Mouse (Mus musculus): ENCODE measurements around the gene T2.
A peak's percentile ranks its signal among the peaks of the same experiment; 100 is the strongest.

Gene T2

GRCm38 (mm10) chr17:8420739-8421138 is 64.9 kb downstream of the T2 start:
- DNase-seq (ENCODE audit: low spot score), result no peak

- DNase-seq (ENCODE audit: low spot score), result no peak
Observed at GRCm38 (mm10) chr17:8421517-8421916, 65.7 kb downstream of the T2 start.

DNA sequence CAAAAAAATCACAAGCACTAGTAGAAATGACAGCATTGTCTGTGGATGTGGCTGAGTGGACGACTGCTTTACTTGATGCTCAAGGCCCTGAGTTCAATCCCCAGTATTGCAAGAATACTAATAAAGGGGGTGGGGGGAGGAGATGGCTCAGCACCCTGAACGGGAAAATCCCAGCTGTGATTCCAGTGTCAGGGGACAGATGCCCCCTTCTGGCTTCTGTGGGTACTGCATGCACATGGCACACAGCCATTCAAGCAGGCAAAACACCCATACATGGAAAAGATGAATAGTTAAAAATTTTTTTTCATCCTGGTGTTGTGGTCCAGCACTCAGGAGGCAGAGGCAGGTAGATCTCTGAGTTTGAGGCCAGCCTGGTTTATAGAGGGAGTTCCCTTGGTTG is 67.5 kb downstream of the T2 start:
- DNase-seq (ENCODE audit: low spot score), result no peak

- no peak for DNase-seq (ENCODE audit: low spot score)
Observed at GRCm38 (mm10) chr17:8429436-8429835, 73.6 kb downstream of the T2 start.

DNA sequence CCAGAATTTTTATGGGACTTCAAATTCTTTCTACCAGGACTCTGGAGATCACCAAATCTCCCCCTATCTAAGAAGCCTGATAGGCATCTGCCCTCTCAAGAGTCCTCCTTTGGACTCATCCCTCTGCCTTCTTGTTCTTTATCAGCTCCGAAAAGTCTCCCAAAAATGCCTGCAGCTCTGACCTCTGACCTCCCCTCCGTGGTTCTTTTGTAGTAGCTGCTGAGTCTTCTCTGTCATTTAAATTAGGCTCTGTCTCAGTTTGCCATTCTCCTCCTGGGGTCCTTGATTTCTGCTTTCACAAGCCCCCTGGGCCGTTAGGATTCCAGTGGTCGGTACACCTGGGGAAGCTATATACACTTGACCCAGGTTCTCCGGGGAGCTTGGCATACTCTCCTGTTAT is 74.1 kb downstream of the T2 start:
- DNase-seq (ENCODE audit: low spot score), result no peak

DNA sequence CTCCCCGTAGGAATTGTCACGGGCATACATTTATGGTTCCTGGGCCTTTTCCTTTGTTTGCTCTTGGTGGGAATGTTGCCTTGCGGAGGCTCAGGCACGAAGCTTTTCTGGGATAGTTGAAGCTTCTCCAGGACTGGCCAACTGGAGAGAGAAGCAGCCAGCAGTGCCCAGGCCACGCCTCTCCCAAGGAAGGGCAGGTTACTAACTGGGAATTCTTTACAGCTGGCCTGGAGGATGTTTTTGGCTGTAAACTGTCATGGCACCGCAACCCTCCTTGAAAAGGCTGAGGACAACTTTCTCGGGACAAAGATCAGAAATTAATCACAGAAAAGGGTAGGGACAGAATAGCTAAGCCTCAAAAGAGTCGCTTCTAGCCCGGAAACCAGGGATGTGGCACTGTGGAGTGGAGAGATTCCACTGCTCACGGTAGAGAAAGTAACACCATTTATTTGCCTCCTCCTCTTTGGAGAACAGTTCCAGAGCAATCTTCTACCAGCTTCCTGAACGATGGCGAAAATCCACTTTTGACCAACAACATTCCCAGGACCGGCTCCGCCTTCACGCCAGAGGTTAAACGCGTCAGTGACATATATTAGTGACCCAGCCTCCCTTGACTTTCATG is 76.5 kb downstream of the T2 start:
- DNase-seq (ENCODE audit: low spot score), result no peak

DNA sequence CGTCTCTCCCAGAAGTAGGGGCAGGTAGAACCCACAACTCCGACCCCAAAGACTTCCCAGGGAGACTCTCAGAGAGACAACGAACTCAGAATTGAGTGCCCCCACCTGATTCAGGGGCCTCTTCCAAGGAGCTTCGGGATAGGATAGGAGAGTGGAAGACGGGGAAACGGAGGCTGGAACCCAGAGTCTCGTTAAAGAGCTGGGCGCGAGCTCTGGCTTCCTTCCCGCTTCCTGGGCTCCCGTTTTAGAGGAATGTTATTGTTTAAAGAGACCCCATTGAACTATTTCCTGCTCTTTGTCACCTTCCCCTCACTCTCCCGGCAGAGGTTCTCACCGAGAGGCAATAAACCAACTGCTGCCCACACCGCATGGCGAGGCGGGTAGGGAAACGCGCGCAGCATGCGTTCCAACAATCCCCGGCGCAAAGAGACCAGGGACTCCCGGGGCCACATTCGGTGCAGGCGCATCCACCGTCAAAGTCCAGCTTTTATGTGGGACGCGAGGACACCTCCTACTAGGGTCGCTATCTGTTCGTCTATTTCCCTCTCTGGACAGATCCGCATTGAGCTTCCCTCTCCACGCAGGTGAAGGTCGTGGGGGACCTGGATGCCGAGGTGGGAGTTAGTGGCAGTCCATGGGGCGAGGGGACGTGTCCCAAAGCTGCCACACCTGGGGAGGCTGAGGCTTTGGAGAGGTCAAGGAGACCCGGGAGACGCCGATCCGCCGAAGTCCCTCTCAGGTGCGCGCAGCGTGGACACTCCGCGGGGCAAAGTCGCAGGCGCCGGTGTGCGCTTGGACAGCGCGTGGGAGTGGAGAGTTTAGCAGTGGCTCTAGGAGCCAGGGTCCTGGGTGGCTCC is 77.6 kb downstream of the T2 start:
- no peak for DNase-seq (ENCODE audit: low spot score)

DNA sequence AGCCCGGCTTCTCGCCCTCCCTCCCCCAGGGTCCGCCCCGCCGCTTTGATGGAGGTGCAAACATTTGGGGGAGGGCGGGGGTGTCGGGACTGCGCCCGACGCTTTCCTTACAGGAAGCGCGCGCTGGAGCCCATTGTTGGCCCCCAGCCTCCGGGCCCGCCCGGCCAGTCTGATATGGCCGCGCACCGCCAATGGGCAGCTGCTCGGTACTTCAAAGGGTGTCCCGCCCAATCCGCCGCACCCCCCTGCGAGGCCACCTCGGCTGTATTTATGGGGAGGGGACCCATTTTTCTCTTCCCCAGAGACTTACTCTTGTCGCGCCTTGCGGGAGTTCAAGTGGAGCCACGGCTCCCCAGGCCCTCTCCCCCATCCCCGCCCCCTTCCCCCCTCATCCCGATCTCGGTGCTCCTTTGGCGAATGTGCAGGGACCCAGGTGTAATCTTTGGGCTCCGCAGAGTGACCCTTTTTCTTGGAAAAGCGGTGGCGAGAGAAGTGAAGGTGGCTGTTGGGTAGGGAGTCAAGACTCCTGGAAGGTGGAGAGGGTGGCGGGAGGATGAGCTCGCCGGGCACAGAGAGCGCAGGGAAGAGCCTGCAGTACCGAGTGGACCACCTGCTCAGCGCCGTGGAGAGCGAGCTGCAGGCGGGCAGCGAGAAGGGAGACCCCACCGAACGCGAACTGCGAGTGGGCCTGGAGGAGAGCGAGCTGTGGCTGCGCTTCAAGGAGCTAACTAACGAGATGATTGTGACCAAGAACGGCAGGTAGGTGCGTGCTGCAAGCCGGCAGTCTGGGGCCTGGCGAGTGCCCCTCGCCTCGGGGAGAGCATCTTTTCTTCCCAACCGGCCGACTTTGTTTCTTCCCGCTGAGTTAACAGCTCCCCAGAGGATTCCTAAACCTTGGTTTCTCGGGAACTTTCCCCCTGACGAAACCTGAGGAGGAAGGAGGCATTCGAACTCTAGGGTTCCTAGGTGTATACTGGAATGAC is 78.5 kb downstream of the T2 start, which contains the start of gene T:
T (plus strand) TSS at position 446 of the 983 bp plus-strand sequence.
- no peak for DNase-seq (ENCODE audit: low spot score)

DNA sequence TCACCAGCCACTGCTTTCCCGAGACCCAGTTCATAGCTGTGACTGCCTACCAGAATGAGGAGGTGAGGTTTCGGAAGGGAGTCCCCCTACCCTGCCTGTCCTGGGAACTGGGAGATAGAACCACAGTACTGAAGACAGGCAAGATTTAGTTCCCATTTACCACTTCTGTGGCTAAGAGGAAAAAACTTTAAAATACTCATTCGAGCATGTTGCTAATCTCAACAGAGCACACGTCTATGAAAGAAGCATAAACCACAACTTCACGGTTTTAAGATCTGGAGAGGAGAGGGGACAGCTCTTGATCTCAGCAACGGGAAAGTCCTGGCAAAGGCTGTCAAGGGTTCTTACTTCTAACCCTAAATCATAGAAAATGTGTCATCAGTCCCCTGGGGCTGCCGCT is 80.4 kb downstream of the T2 start:
- no peak for DNase-seq (ENCODE audit: low spot score)

DNA sequence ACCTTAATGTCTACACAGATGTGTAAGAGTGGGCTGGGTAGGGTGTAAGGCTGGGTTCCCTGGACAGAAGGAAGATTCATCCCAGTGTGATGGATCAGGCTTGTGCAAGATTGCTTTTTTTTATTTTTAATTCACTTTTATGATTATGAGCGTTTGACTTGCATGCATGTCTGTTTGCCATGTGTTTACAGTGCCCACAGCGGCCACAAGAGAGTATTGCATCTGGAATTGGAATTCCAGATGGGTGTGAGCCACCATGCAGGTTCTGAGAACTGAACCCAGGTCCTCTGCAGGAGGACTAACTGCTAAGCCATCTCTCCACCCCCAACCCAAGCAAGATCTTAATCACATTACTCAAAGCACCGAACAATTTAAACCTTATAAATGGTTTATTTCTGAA is 88.3 kb downstream of the T2 start:
- DNase-seq (ENCODE audit: low spot score), result no peak

- DNase-seq (ENCODE audit: low spot score), result no peak
Observed at GRCm38 (mm10) chr17:8447676-8448192, 91.9 kb downstream of the T2 start.

DNA sequence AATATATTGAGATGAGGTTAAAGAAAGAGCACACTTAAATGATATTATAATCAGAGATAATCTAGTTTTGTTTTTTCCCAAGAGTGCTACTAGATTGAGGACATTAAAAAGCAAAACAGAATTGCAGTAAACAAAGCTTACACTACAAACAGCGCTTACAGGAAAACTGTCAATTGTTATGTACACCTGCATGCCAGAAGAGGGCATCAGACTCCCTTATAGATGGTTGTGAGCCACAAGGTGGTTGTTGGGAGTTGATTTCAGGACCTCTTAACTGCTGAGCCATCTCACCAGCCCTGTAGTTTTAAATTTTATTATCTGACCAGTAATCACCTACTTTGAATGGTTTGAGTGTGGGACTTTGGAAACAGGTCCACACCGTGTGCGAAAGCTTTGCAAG is 92.5 kb downstream of the T2 start:
- DNase-seq (ENCODE audit: low spot score), result no peak

- no peak for DNase-seq (ENCODE audit: low spot score)
Observed at GRCm38 (mm10) chr17:8455196-8455595, 99.4 kb downstream of the T2 start.

- DNase-seq (ENCODE audit: low spot score), result no peak
Observed at GRCm38 (mm10) chr17:8455601-8456000, 99.8 kb downstream of the T2 start.

DNA sequence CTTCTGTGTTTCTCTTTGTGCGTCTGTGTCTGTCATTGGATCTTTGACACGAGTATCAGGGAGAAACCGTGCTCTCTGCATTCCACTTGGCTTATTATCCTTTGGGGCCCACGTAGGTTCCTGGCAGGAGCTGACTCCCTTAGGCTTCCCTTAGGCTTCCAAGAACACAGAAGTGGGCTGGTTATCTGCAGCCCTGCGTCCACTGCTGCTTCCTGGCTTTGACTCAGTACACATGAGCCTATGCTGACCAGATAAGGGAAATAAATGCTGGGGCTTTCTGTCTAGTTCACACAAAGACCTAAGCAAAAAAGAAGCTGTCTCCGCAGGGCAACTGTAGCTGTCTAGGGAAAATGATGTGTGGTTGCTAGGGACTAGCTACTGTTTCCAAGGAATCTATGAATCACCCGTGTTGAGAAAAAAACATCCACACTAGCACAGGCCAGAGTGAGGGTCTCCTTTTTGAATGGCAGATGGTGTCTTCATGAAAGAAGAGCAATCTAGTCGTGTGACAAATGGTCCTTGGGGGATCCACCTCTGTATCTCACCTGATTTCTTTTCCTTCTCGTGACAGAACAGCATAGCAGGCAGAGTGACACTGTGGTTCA is 101.2 kb downstream of the T2 start:
- no peak for DNase-seq (ENCODE audit: low spot score)

DNA sequence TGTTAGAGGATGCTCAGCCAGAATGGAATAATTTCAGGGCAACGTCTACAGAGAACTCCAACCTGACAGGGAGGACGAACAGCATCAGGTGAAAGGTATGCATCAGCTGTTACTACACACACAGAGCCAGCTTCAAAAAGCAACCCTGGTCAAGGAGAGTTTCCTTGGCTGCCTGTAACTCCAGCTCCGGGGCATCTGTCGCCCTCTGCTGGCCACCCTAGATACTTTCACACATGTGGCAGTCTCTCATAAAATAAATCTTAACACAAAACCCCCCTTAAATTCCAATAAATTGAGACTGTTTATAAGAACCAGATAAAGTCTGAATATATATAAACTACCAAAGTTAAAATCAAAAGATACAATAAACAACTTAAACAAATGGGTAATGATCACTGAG is 105.8 kb downstream of the T2 start:
- DNase-seq (ENCODE audit: low spot score), result peak; percentile 39

- DNase-seq (ENCODE audit: low spot score), result peak; percentile 42
Observed at GRCm38 (mm10) chr17:8463482-8464128, 107.8 kb downstream of the T2 start.

GRCm38 (mm10) chr17:8467771-8468170 is 112.0 kb downstream of the T2 start:
- DNase-seq (ENCODE audit: low spot score), result no peak

DNA sequence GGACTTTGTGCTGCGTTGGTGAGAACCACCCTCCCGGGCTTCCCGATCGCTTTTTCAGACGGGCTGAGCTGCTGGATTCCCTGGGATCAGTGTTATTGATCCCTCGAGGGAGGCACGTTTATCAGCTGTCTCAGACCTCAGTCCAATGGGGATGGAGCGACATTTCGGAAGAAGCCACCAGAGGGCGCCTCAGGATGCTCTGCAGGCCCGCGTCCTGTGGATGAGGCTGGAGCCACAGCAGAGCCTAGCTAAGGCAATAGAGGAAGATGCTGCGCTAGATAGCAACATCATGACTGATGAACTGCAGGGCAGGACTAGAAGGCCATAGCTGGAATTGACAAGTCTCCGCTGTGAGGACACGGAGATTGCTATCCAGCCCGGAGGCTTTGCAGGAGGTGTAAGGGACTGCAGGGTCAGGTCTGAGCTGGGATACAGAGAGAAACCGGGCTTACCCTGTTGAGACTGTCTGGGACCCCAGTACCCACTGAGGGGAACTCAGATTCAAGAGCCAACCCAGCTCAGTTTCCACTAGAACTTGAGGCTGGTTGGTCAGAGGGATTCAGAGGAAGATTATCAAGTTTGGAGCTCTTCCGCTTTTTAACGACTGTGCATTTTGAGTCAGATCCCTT is 113.0 kb downstream of the T2 start:
- peak; percentile 80 for DNase-seq (ENCODE audit: low spot score)

Data from urinary bladder, postnatal 25 days (tissue).